Mouse (Mus musculus) ES-Bruce4 (cell line): ENCODE data around the gene Phc3. TPM values are rescaled to one million over a fixed set of nuclear protein-coding genes. Genes with fewer than 3 reads are reported as not detected.

ENCODE experiments used
- H3K27ac ChIP-seq: 2 replicates; pipeline ENCODE4 v1.5.1; 2012; ENCODE audit warnings: low read length, inconsistent platforms; ENCODE audit not compliant: insufficient read depth
- H3K27me3 ChIP-seq: 2 replicates; pipeline ENCODE4 v1.6.1; 2012; ENCODE audit warnings: mild to moderate bottlenecking, low read length, inconsistent platforms; ENCODE audit not compliant: control insufficient read depth, poor library complexity, insufficient read depth, severe bottlenecking
- H3K36me3 ChIP-seq: 2 replicates; pipeline ENCODE4 v1.6.1; 2012; ENCODE audit warnings: inconsistent platforms, mild to moderate bottlenecking, low read length, moderate library complexity; ENCODE audit not compliant: control insufficient read depth, poor library complexity, insufficient read depth, severe bottlenecking
- H3K4me1 ChIP-seq: one replicate; pipeline ENCODE4 v1.8.1; 2011; ENCODE audit warnings: low read length; ENCODE audit not compliant: control insufficient read depth, insufficient read depth
- H3K4me3 ChIP-seq: 2 replicates; pipeline ENCODE4 v1.5.1; 2011; ENCODE audit warnings: low read depth, mild to moderate bottlenecking, low read length
- H3K9ac ChIP-seq: 2 replicates; pipeline ENCODE4 v1.6.1; 2012; ENCODE audit warnings: low read depth, mild to moderate bottlenecking, inconsistent platforms; ENCODE audit not compliant: poor library complexity, severe bottlenecking
- H3K9me3 ChIP-seq: replicated peaks from 2 replicates; pipeline ENCODE4 v1.6.1; 2012; ENCODE audit warnings: mild to moderate bottlenecking, low read length, inconsistent platforms; ENCODE audit not compliant: control insufficient read depth, poor library complexity, insufficient read depth, severe bottlenecking
- CTCF ChIP-seq: IDR thresholded peaks from one replicate; pipeline ENCODE4 v1.8.1; 2011; ENCODE audit warnings: low read depth, low read length
- EP300 ChIP-seq: IDR thresholded peaks from 2 replicates; pipeline ENCODE4 v1.6.1; 2011; ENCODE audit warnings: low read depth, low read length; ENCODE audit not compliant: insufficient read depth
- POLR2A ChIP-seq: IDR thresholded peaks from one replicate; pipeline ENCODE4 v1.8.1; 2011; ENCODE audit warnings: low read length; ENCODE audit not compliant: insufficient read depth
- polyA plus RNA-seq: library from polyadenylated mRNA; stranded (reverse); fragments of >200 nt; gene quantifications from 2 replicates; pipeline ENCODE4 v1.2.4, GENCODE M21; 2011; ENCODE audit warnings: low read depth; ENCODE audit not compliant: missing spikeins, insufficient read depth, insufficient read length

Gene Phc3
- polyA plus RNA-seq, 1 experiment: 18.4 TPM

GRCm38 (mm10) chr3:30968531-30969092 lies 603 bp downstream of the Phc3 start:
- no peak overlapping the region for H3K27ac ChIP-seq
- H3K4me1 ChIP-seq: no peaks in the 10 kb centered on the region
- H3K36me3 ChIP-seq: peaks cover 6% of the 10 kb centered on the region; the same call in 1 of the 2 replicates
- H3K27me3 ChIP-seq: no peaks in the 10 kb centered on the region
- H3K9ac ChIP-seq: peak overlapping the region; percentile 73
- no peaks in the 10 kb centered on the region for H3K9me3 ChIP-seq
- no peak for TF ChIP-seq CTCF
- TF ChIP-seq EP300: no peak
- TF ChIP-seq POLR2A: no peak
- H3K4me3 ChIP-seq: peak overlapping the region; percentile 82

- Histone ChIP-seq H3K4me1 (no peaks in the 10 kb centered on the region), H3K27me3 (no peaks in the 10 kb centered on the region), H3K27ac (no peak overlapping the region), H3K9me3 (no peaks in the 10 kb centered on the region), H3K9ac (no peak overlapping the region), H3K4me3 (no peak overlapping the region), H3K36me3 (peaks cover 18% of the 10 kb centered on the region)
- TF ChIP-seq POLR2A: no peak
- no peak for TF ChIP-seq CTCF
- no peak for TF ChIP-seq EP300
Measured at GRCm38 (mm10) chr3:30965644-30966043, 3.6 kb downstream of the Phc3 start.

GRCm38 (mm10) chr3:30964216-30964615 lies 5.0 kb downstream of the Phc3 start:
- H3K4me1 ChIP-seq: no peaks in the 10 kb centered on the region
- H3K9ac ChIP-seq: no peak overlapping the region
- no peak overlapping the region for H3K27ac ChIP-seq
- H3K9me3 ChIP-seq: no peaks in the 10 kb centered on the region
- TF ChIP-seq EP300 (no peak), POLR2A (no peak), CTCF (no peak)
- H3K4me3 ChIP-seq: no peak overlapping the region
- H3K36me3 ChIP-seq: peaks cover 26% of the 10 kb centered on the region
- no peaks in the 10 kb centered on the region for H3K27me3 ChIP-seq

- no peaks in the 10 kb centered on the region for H3K4me1 ChIP-seq
- no peak overlapping the region for H3K9ac ChIP-seq
- H3K27ac ChIP-seq: no peak overlapping the region
- no peaks in the 10 kb centered on the region for H3K27me3 ChIP-seq
- H3K36me3 ChIP-seq: peaks cover 26% of the 10 kb centered on the region
- H3K9me3 ChIP-seq: no peaks in the 10 kb centered on the region
- no peak overlapping the region for H3K4me3 ChIP-seq
- no peak for TF ChIP-seq POLR2A
- TF ChIP-seq EP300: no peak
- TF ChIP-seq CTCF: no peak
Measured at GRCm38 (mm10) chr3:30963100-30963499, 6.1 kb downstream of the Phc3 start.

GRCm38 (mm10) chr3:30959868-30960831 lies 9.1 kb downstream of the Phc3 start:
- H3K36me3 ChIP-seq: peaks cover 32% of the 10 kb centered on the region
- no peak overlapping the region for H3K9ac ChIP-seq
- no peak overlapping the region for H3K27ac ChIP-seq
- no peaks in the 10 kb centered on the region for H3K4me1 ChIP-seq
- no peak for TF ChIP-seq POLR2A
- no peak for TF ChIP-seq EP300
- no peak for TF ChIP-seq CTCF
- H3K9me3 ChIP-seq: no peaks in the 10 kb centered on the region
- no peak overlapping the region for H3K4me3 ChIP-seq
- H3K27me3 ChIP-seq: no peaks in the 10 kb centered on the region

- Histone ChIP-seq H3K9me3 (no peaks in the 10 kb centered on the region), H3K36me3 (peaks cover 26% of the 10 kb centered on the region)
- TF ChIP-seq CTCF (no peak), EP300 (no peak), POLR2A (no peak)
Measured at GRCm38 (mm10) chr3:30958709-30959108, 10.5 kb downstream of the Phc3 start.

More at GRCm38 (mm10) chr3:30958709-30959108, 10.5 kb downstream of the Phc3 start:
- H3K27ac ChIP-seq: no peak overlapping the region
- H3K4me1 ChIP-seq: no peaks in the 10 kb centered on the region
- no peak overlapping the region for H3K9ac ChIP-seq
- no peaks in the 10 kb centered on the region for H3K27me3 ChIP-seq
- H3K4me3 ChIP-seq: no peak overlapping the region
